In the genomic region with DNA sequence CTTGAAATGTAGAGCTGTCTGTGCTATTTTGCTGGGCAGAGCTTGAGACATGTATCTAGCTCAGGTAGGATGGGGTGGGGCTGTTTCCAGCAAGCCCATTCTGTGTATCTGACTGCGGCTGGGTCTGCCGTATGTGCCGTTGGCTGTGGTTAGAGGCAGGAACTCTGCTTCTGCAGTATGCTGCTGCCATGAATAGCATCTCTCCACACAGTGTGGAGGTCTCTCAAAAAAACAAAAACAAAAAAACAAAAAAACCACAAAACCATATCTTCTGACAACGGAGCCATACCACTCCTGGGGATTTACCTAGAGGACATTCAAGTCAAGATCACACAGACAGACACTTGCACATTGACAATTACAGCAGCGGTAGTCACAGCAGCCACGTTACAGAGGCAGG, we compare ENCODE assay signal across 15 mouse cellular contexts.
DNase-seq lines count a peak whose midpoint lies in the region; ATAC-seq and TF ChIP-seq lines count a peak whose summit lies in the region.
"Had no signal": no experiment of that assay in that cellular context is flagged by ENCODE, and none has a peak within 500 bp of the region (broad histone marks: within the 10 kb centered on the region; RNA-seq: fewer than 3 reads in every experiment).

No protein-coding gene starts in this region.

- H3K36me3 ChIP-seq in spleen, adult 2 months (ENCODE audit: control insufficient read depth, insufficient read depth, low read length), result no peaks in the 10 kb centered on the region
- H3K36me3 ChIP-seq: embryonic facial prominence, embryonic 15.5 days; forebrain, embryonic 15.5 days; G1E; hindbrain, embryonic 13.5 days had no signal

- no peak for TF ChIP-seq CTCF in spleen, adult 2 months (IDR thresholded peaks at IDR 0.05; ENCODE audit: extremely low read depth, insufficient read depth, insufficient read length, insufficient replicate concordance)

- H3K4me3 ChIP-seq in spleen, adult 2 months (ENCODE audit: extremely low read depth, insufficient read depth, insufficient read length), result no peak overlapping the region
- H3K4me3 ChIP-seq: embryonic facial prominence, embryonic 15.5 days; forebrain, embryonic 15.5 days; hindbrain, embryonic 13.5 days; kidney, embryonic 15.5 days; myocyte had no signal

- ATAC-seq in hematopoietic stem cell, adult 5-6 weeks (replicated peaks in 1 of 2; ENCODE audit: insufficient read depth in 1 of 2, low FRiP score in 2 of 2, low TSS enrichment in 1 of 2, low read depth in 1 of 2, poor library complexity in 2 of 2, severe bottlenecking in 2 of 2), result peak; percentile 68 to 69
- no peak for ATAC-seq in cerebellum, adult (ENCODE audit: insufficient number of reproducible peaks, low FRiP score, low TSS enrichment)
- ATAC-seq: forebrain, embryonic 15.5 days had no signal

- peak; percentile 30 to 45 for DNase-seq in spleen, adult 2 months (ENCODE audit: low read depth in 1 of 2, low spot score in 2 of 2)
- no peak for DNase-seq in spleen, postnatal 14 days (ENCODE audit: low spot score in 2 of 2)
- peak; percentile 85 for DNase-seq in naive thymus-derived CD4-positive, alpha-beta T cell, adult 2 months (ENCODE audit: low read depth)
- no peak for DNase-seq in cerebellum, postnatal 14 days
- DNase-seq in cerebellum, postnatal 36 days, result no peak
- DNase-seq: layer of hippocampus, postnatal 36 days had no signal

- H3K27me3 ChIP-seq in spleen, adult 2 months (ENCODE audit: control insufficient read depth, insufficient read depth, low read length), result no peaks in the 10 kb centered on the region
- H3K27me3 ChIP-seq: embryonic facial prominence, embryonic 15.5 days; forebrain, embryonic 15.5 days; hindbrain, embryonic 13.5 days; kidney, embryonic 15.5 days had no signal

- TF ChIP-seq POLR2A in spleen, adult 2 months (IDR thresholded peaks at IDR 0.05; ENCODE audit: low read depth, low read length), result no peak

- H3K4me1 ChIP-seq in spleen, adult 2 months (ENCODE audit: control insufficient read depth, insufficient read depth, insufficient read length), result peaks cover 18% of the 10 kb centered on the region; the same call in 1 of the 2 replicates

- WGBS in spleen, adult 2 months, result 17% methylated on average over 6 of the region's 6 CpGs

- H3K27ac ChIP-seq in spleen, adult 2 months (ENCODE audit: insufficient read depth, low read length), result no peak overlapping the region; the same call in 1 of the 2 replicates
- H3K27ac ChIP-seq: embryonic facial prominence, embryonic 15.5 days; forebrain, embryonic 15.5 days; kidney, embryonic 15.5 days; macrophage had no signal

Comparison
In these comparisons a context has a peak if more than half of its experiments do, and no peak if none do; other contexts are left out.
1. DNase-seq: peak in spleen, adult 2 months (2 of 2) and naive thymus-derived CD4-positive, alpha-beta T cell, adult 2 months (single experiment); none in spleen, postnatal 14 days (0 of 2), cerebellum, postnatal 14 days (0 of 2) and cerebellum, postnatal 36 days (0 of 2).